Mouse (Mus musculus) frontal cortex, postnatal 36 days (tissue): ENCODE data around the gene Ccdc96.

Experiments used
- DNase-seq, 2 experiments: peaks; one replicate each; pipeline ENCODE4 v3.0.0; 2022; ENCODE audit warnings: low spot score in 2 of 2

Gene Ccdc96

GRCm38 (mm10) chr5:36484171-36484990, at the start of gene Ccdc96, which contains the start of gene Tada2b:
Gene Ccdc96, plus strand, starts transcription at chr5:36484588.
Gene Tada2b, minus strand, starts transcription at chr5:36484285.
- peak; percentile 97 to 99 for DNase-seq

GRCm38 (mm10) chr5:36436858-36437257, 47.5 kb upstream of the Ccdc96 start:
- DNase-seq, result no peak

- no peak for DNase-seq
Measured at GRCm38 (mm10) chr5:36440741-36441140, 43.6 kb upstream of the Ccdc96 start.

- DNase-seq, result no peak
Measured at GRCm38 (mm10) chr5:36444611-36445010, 39.8 kb upstream of the Ccdc96 start.

- DNase-seq, result no peak
Measured at GRCm38 (mm10) chr5:36445028-36445427, 39.4 kb upstream of the Ccdc96 start.

- DNase-seq, result no peak
Measured at GRCm38 (mm10) chr5:36446166-36446890, 38.1 kb upstream of the Ccdc96 start.

GRCm38 (mm10) chr5:36447872-36448271, 36.5 kb upstream of the Ccdc96 start:
- DNase-seq, result peak in 1 of 2 experiments; percentile 23

GRCm38 (mm10) chr5:36449710-36450358, 34.6 kb upstream of the Ccdc96 start:
- DNase-seq, result no peak

- DNase-seq, result no peak
Measured at GRCm38 (mm10) chr5:36451119-36451518, 33.3 kb upstream of the Ccdc96 start.

- DNase-seq, result no peak
Measured at GRCm38 (mm10) chr5:36451872-36452389, 32.5 kb upstream of the Ccdc96 start.

- no peak for DNase-seq
Measured at GRCm38 (mm10) chr5:36452821-36453220, 31.6 kb upstream of the Ccdc96 start.

- DNase-seq, result no peak
Measured at GRCm38 (mm10) chr5:36457706-36458105, 26.7 kb upstream of the Ccdc96 start.

GRCm38 (mm10) chr5:36458926-36459325, 25.5 kb upstream of the Ccdc96 start:
- DNase-seq, result peak in 1 of 2 experiments; percentile 39

GRCm38 (mm10) chr5:36460712-36461111, 23.7 kb upstream of the Ccdc96 start:
- no peak for DNase-seq

GRCm38 (mm10) chr5:36461231-36461630, 23.2 kb upstream of the Ccdc96 start:
- no peak for DNase-seq

GRCm38 (mm10) chr5:36462810-36463209, 21.6 kb upstream of the Ccdc96 start:
- DNase-seq, result peak; percentile 79

- DNase-seq, result no peak
Measured at GRCm38 (mm10) chr5:36463391-36463790, 21.0 kb upstream of the Ccdc96 start.

- peak; percentile 96 to 99 for DNase-seq
Measured at GRCm38 (mm10) chr5:36464709-36465661, 19.4 kb upstream of the Ccdc96 start, which contains the start of gene Grpel1. Gene Grpel1, plus strand, starts transcription at chr5:36464998.

- DNase-seq, result no peak
Measured at GRCm38 (mm10) chr5:36465889-36466288, 18.5 kb upstream of the Ccdc96 start.

- no peak for DNase-seq
Measured at GRCm38 (mm10) chr5:36471206-36471605, 13.2 kb upstream of the Ccdc96 start.
